Mouse (Mus musculus): Measurements from ENCODE around the gene Kdm2b. TPM values are rescaled to one million over a fixed set of nuclear protein-coding genes. Genes with fewer than 3 reads are reported as not detected.

Kdm2b gene
- polyA plus RNA-seq, 1 experiment from 2014 or later, result 29.4 TPM

GRCm38 (mm10) chr5:123023049-123023448 lies 33.4 kb upstream of the Kdm2b start:
- Histone ChIP-seq H3K27me3 (replicated peaks) (no peaks in the 10 kb centered on the region), H3K4me3 (replicated peaks) (no peak overlapping the region), H3K9me3 (no peaks in the 10 kb centered on the region), H3K9ac (no peak overlapping the region), H3K4me1 (replicated peaks) (peaks cover 19% of the 10 kb centered on the region), H3K36me3 (no peaks in the 10 kb centered on the region), H3K4me2 (replicated peaks) (no peak overlapping the region), H3K27ac (no peak overlapping the region)
- ATAC-seq, result no peak
- WGBS, result 69% methylated on average over 6 of the region's 6 CpGs

GRCm38 (mm10) chr5:123021438-123021837 lies 31.8 kb upstream of the Kdm2b start:
- Histone ChIP-seq H3K4me2 (replicated peaks) (no peak overlapping the region), H3K36me3 (no peaks in the 10 kb centered on the region), H3K27me3 (replicated peaks) (no peaks in the 10 kb centered on the region), H3K9me3 (no peaks in the 10 kb centered on the region), H3K9ac (no peak overlapping the region), H3K27ac (no peak overlapping the region), H3K4me3 (replicated peaks) (no peak overlapping the region), H3K4me1 (replicated peaks) (peaks cover 17% of the 10 kb centered on the region; the same call in 1 of the 2 replicates)
- 83% methylated on average over 7 of the region's 7 CpGs for WGBS
- ATAC-seq, result no peak

- no peak overlapping the region for H3K9ac ChIP-seq
- peaks cover 25% of the 10 kb centered on the region for H3K4me1 ChIP-seq (replicated peaks)
- H3K36me3 ChIP-seq, result no peaks in the 10 kb centered on the region
- no peak overlapping the region for H3K4me2 ChIP-seq (replicated peaks)
- H3K4me3 ChIP-seq (replicated peaks), result no peak overlapping the region
- H3K27me3 ChIP-seq (replicated peaks), result no peaks in the 10 kb centered on the region
- no peak for ATAC-seq
- H3K9me3 ChIP-seq, result no peaks in the 10 kb centered on the region
- no peak overlapping the region for H3K27ac ChIP-seq
- 91% methylated on average over 5 of the region's 5 CpGs for WGBS
Observed at GRCm38 (mm10) chr5:123020426-123020825, 30.8 kb upstream of the Kdm2b start.

- Histone ChIP-seq H3K27me3 (replicated peaks) (no peaks in the 10 kb centered on the region), H3K4me1 (replicated peaks) (peaks cover 26% of the 10 kb centered on the region), H3K4me2 (replicated peaks) (no peak overlapping the region), H3K9ac (no peak overlapping the region), H3K4me3 (replicated peaks) (no peak overlapping the region), H3K36me3 (no peaks in the 10 kb centered on the region), H3K27ac (0 out of 2 replicates have a peak overlapping the region, but pooled peaks have one; percentile 3), H3K9me3 (no peaks in the 10 kb centered on the region)
- WGBS, result 58% methylated on average over 10 of the region's 10 CpGs
- ATAC-seq, result no peak
Observed at GRCm38 (mm10) chr5:123019336-123020016, 29.9 kb upstream of the Kdm2b start.

- Histone ChIP-seq H3K9me3 (no peaks in the 10 kb centered on the region), H3K9ac (no peak overlapping the region), H3K4me3 (replicated peaks) (no peak overlapping the region), H3K4me2 (replicated peaks) (no peak overlapping the region), H3K27me3 (replicated peaks) (no peaks in the 10 kb centered on the region), H3K36me3 (no peaks in the 10 kb centered on the region), H3K4me1 (replicated peaks) (peaks cover 28% of the 10 kb centered on the region), H3K27ac (no peak overlapping the region)
- no peak for ATAC-seq
- 70% methylated on average over 4 of the region's 4 CpGs for WGBS
Observed at GRCm38 (mm10) chr5:123017504-123017903, 27.9 kb upstream of the Kdm2b start.

- H3K27me3 ChIP-seq (replicated peaks), result no peaks in the 10 kb centered on the region
- no peaks in the 10 kb centered on the region for H3K9me3 ChIP-seq
- no peaks in the 10 kb centered on the region for H3K36me3 ChIP-seq
- no peak for ATAC-seq
- H3K4me3 ChIP-seq (replicated peaks), result peak overlapping the region; percentile 72
- H3K4me1 ChIP-seq (replicated peaks), result peaks cover 28% of the 10 kb centered on the region
- peak overlapping the region; percentile 74 for H3K4me2 ChIP-seq (replicated peaks)
- peak overlapping the region; percentile 78 for H3K9ac ChIP-seq
- 14% methylated on average over 8 of the region's 8 CpGs for WGBS
- H3K27ac ChIP-seq, result peak overlapping the region; percentile 95
Observed at GRCm38 (mm10) chr5:123015915-123016314, 26.3 kb upstream of the Kdm2b start.

GRCm38 (mm10) chr5:123014753-123015701 lies 25.4 kb upstream of the Kdm2b start, which contains the start of gene Orai1:
Orai1 (plus strand) TSS chr5:123015074.
- WGBS, result under 1% methylated on average over 103 of the region's 106 CpGs
- Histone ChIP-seq H3K9me3 (no peaks in the 10 kb centered on the region), H3K27ac (peak within 1 kb of the TSS; percentile 95), H3K36me3 (no peaks in the 10 kb centered on the region), H3K4me1 (replicated peaks) (peaks cover 28% of the 10 kb centered on the region), H3K27me3 (replicated peaks) (no peaks in the 10 kb centered on the region), H3K4me3 (replicated peaks) (peak within 1 kb of the TSS; percentile 72), H3K4me2 (replicated peaks) (peak within 1 kb of the TSS; percentile 74), H3K9ac (peak within 1 kb of the TSS; percentile 78)
- peak; percentile 95 for ATAC-seq

GRCm38 (mm10) chr5:123013599-123014315 lies 24.1 kb upstream of the Kdm2b start:
- Histone ChIP-seq H3K4me1 (replicated peaks) (peaks cover 19% of the 10 kb centered on the region), H3K4me3 (replicated peaks) (no peak overlapping the region), H3K9ac (no peak overlapping the region), H3K36me3 (no peaks in the 10 kb centered on the region), H3K27me3 (replicated peaks) (no peaks in the 10 kb centered on the region), H3K4me2 (replicated peaks) (no peak overlapping the region), H3K27ac (0 out of 2 replicates have a peak overlapping the region, but pooled peaks have one; percentile 44), H3K9me3 (no peaks in the 10 kb centered on the region)
- ATAC-seq, result no peak
- 61% methylated on average over 9 of the region's 9 CpGs for WGBS

- Histone ChIP-seq H3K9ac (no peak overlapping the region), H3K4me2 (replicated peaks) (no peak overlapping the region), H3K9me3 (no peaks in the 10 kb centered on the region), H3K27me3 (replicated peaks) (no peaks in the 10 kb centered on the region), H3K36me3 (no peaks in the 10 kb centered on the region), H3K27ac (no peak overlapping the region), H3K4me1 (replicated peaks) (peaks cover 12% of the 10 kb centered on the region), H3K4me3 (replicated peaks) (no peak overlapping the region)
- ATAC-seq, result no peak
- WGBS, result 94% methylated on average over 9 of the region's 9 CpGs
Observed at GRCm38 (mm10) chr5:123011705-123012104, 22.1 kb upstream of the Kdm2b start.

GRCm38 (mm10) chr5:123010806-123011205 lies 21.2 kb upstream of the Kdm2b start:
- WGBS, result 93% methylated on average over 6 of the region's 6 CpGs
- no peak for ATAC-seq

GRCm38 (mm10) chr5:123009873-123010272 lies 20.2 kb upstream of the Kdm2b start:
- Histone ChIP-seq H3K9ac (no peak overlapping the region), H3K4me3 (replicated peaks) (no peak overlapping the region), H3K4me1 (replicated peaks) (peaks cover 4% of the 10 kb centered on the region), H3K9me3 (no peaks in the 10 kb centered on the region), H3K4me2 (replicated peaks) (no peak overlapping the region), H3K27me3 (replicated peaks) (no peaks in the 10 kb centered on the region), H3K27ac (no peak overlapping the region), H3K36me3 (no peaks in the 10 kb centered on the region)
- ATAC-seq, result no peak
- WGBS, result 59% methylated on average over 11 of the region's 11 CpGs

More at GRCm38 (mm10) chr5:123010806-123011205, 21.2 kb upstream of the Kdm2b start:
- H3K9me3 ChIP-seq, result no peaks in the 10 kb centered on the region
- H3K27me3 ChIP-seq (replicated peaks), result no peaks in the 10 kb centered on the region
- no peak overlapping the region for H3K27ac ChIP-seq
- H3K4me2 ChIP-seq (replicated peaks), result no peak overlapping the region
- H3K4me3 ChIP-seq (replicated peaks), result no peak overlapping the region
- H3K4me1 ChIP-seq (replicated peaks), result peaks cover 6% of the 10 kb centered on the region
- H3K9ac ChIP-seq, result no peak overlapping the region
- H3K36me3 ChIP-seq, result no peaks in the 10 kb centered on the region
